8 mouse cellular contexts compared by ENCODE assay signal in the genomic region with DNA sequence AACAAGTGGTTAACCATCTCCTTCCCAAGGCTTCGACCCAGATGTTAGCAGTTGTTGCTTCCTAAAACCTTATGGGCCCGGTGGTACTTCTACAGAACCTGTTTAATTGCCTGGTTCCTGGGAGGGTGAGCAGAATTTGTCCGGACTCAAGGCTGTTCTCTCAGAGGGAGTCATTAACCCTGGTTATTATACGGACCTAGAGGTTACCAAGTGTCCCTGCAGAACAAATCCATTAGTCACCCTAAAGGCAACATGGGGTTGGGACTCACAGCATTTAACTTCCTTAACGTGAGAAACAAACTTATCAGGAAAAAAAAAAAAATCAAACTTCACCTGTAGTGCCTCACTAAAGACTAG. TPM values are rescaled to one million over a fixed set of nuclear protein-coding genes. Genes with fewer than 3 reads are reported as not detected.
DNase-seq lines count a peak whose midpoint lies in the region; ATAC-seq and TF ChIP-seq lines count a peak whose summit lies in the region.

No protein-coding gene starts in this region.

- TF ChIP-seq POLR2A in olfactory bulb, adult 2 months (IDR thresholded peaks at IDR 0.05; ENCODE audit: insufficient read depth, low read depth, low read length): no peak

- H3K9ac ChIP-seq in forebrain, embryonic 13.5 days: peak overlapping the region; percentile 54
- H3K9ac ChIP-seq in liver, embryonic 11.5 days (ENCODE audit: low read depth, low read length): peak overlapping the region; percentile 60

- no peak for ATAC-seq in forebrain, embryonic 13.5 days
- peak; percentile 11; the same call in 1 of the 2 replicates for ATAC-seq in liver, embryonic 11.5 days (replicated peaks; ENCODE audit: low FRiP score)

- no peaks in the 10 kb centered on the region for H3K36me3 ChIP-seq in forebrain, embryonic 13.5 days (ENCODE audit: poor library complexity, severe bottlenecking)
- no peaks in the 10 kb centered on the region for H3K36me3 ChIP-seq in liver, embryonic 11.5 days (ENCODE audit: control insufficient read depth, insufficient read depth, low read length)

- H3K4me3 ChIP-seq in layer of hippocampus, adult 2 months: peak overlapping the region; percentile 47
- peak overlapping the region; percentile 18 for H3K4me3 ChIP-seq in forebrain, embryonic 13.5 days
- H3K4me3 ChIP-seq in liver, embryonic 11.5 days (ENCODE audit: low read depth, low read length): peak overlapping the region; percentile 29; the same call in 1 of the 2 replicates
- peak overlapping the region; percentile 46; the same call in 1 of the 2 replicates for H3K4me3 ChIP-seq in olfactory bulb, adult 2 months (ENCODE audit: insufficient read depth, low read depth, low read length)

- TF ChIP-seq CTCF in layer of hippocampus, adult 2 months (conservative IDR thresholded peaks at IDR 0.05): no peak
- no peak for TF ChIP-seq CTCF in olfactory bulb, adult 2 months (IDR thresholded peaks at IDR 0.05; ENCODE audit: insufficient read depth, low read depth, low read length)

- H3K27me3 ChIP-seq in forebrain, embryonic 13.5 days: no peaks in the 10 kb centered on the region
- no peaks in the 10 kb centered on the region for H3K27me3 ChIP-seq in liver, embryonic 11.5 days (replicated peaks; ENCODE audit: control insufficient read depth, insufficient read depth, low read length)

- peaks cover 74% of the 10 kb centered on the region for H3K4me1 ChIP-seq in forebrain, embryonic 13.5 days
- peaks cover 38% of the 10 kb centered on the region for H3K4me1 ChIP-seq in liver, embryonic 11.5 days (replicated peaks; ENCODE audit: control insufficient read depth, insufficient read depth, low read length)
- peaks cover 21% of the 10 kb centered on the region for H3K4me1 ChIP-seq in olfactory bulb, adult 2 months (ENCODE audit: control insufficient read depth, insufficient read depth, low read length)

- WGBS in forebrain, embryonic 13.5 days: 2% methylated on average over 5 of the region's 5 CpGs
- whole genome bisulfite sequencing in liver, embryonic 11.5 days: 4% methylated on average over 5 of the region's 5 CpGs
- WGBS in olfactory bulb, adult 2 months: 15% methylated on average over 5 of the region's 5 CpGs

- H3K27ac ChIP-seq in layer of hippocampus, adult 2 months: no peak overlapping the region
- H3K27ac ChIP-seq in forebrain, embryonic 13.5 days: peak overlapping the region; percentile 89
- peak overlapping the region; percentile 87 for H3K27ac ChIP-seq in liver, embryonic 11.5 days (ENCODE audit: low read depth, low read length)
- no peak overlapping the region for H3K27ac ChIP-seq in olfactory bulb, adult 2 months (ENCODE audit: insufficient read depth, low read depth, low read length)

- H3K4me2 ChIP-seq in forebrain, embryonic 13.5 days: peak overlapping the region; percentile 55
- H3K4me2 ChIP-seq in liver, embryonic 11.5 days: peak overlapping the region; percentile 74

- DNase-seq in layer of hippocampus, adult 2 months (ENCODE audit: low spot score in 2 of 2): no peak
- no peak for DNase-seq in layer of hippocampus, postnatal 10 days (ENCODE audit: low spot score in 2 of 2)
- no peak for DNase-seq in liver, embryonic 11.5 days (ENCODE audit: low spot score)
- no peak for DNase-seq in layer of hippocampus, postnatal 14 days (ENCODE audit: low spot score in 2 of 2)
- no peak for DNase-seq in T-cell, adult 2 months (ENCODE audit: low spot score)
- no peak for DNase-seq in thymus, postnatal 0 days (ENCODE audit: low spot score)

- no peaks in the 10 kb centered on the region for H3K9me3 ChIP-seq in forebrain, embryonic 13.5 days (replicated peaks)
- H3K9me3 ChIP-seq in liver, embryonic 11.5 days (ENCODE audit: control insufficient read depth, low read length): no peaks in the 10 kb centered on the region

RNA-seq across cellular contexts. Expression of gene Egln3, which starts 11.4 kb away (rescaled TPM):
- total RNA-seq in layer of hippocampus, adult 2 months (2021): 1 to 10 TPM; 4.9 TPM
- 1 to 10 TPM; 5.2 to 5.7 TPM for total RNA-seq in layer of hippocampus, postnatal 10 days (2021)
- polyA plus RNA-seq in forebrain, embryonic 13.5 days (2015; fragmentation: Nextera tagmentation; extraction: Ambion mirVana): 3.9 TPM in 2 replicates
- polyA plus RNA-seq in liver, embryonic 11.5 days (2014; fragmentation: Nextera tagmentation; extraction: Ambion mirVana): 11.6 TPM in 2 replicates
- polyA plus RNA-seq in olfactory bulb, adult 2 months (2012; ENCODE audit: insufficient read depth, insufficient read length, low replicate concordance, missing spikeins): not detected in 2 replicates
- total RNA-seq in layer of hippocampus, postnatal 14 days (2021): 1 to 10 TPM; 4.3 to 5.9 TPM
- 17.8 and 18.4 TPM in 2 replicates for polyA plus RNA-seq in thymus, postnatal 0 days (2015; fragmentation: Nextera tagmentation; extraction: Ambion mirVana)

Comparison
In these comparisons a context has a peak if more than half of its experiments do, and no peak if none do; other contexts are left out.
1. H3K27ac ChIP-seq: peak in forebrain, embryonic 13.5 days (single experiment) and liver, embryonic 11.5 days (single experiment); none in layer of hippocampus, adult 2 months (single experiment) and olfactory bulb, adult 2 months (single experiment).
2. Peak in every context shown above with its lines, with median percentiles within 50 percentile points of each other: H3K4me3 ChIP-seq.